Mouse (Mus musculus) WW6 (cell line): ENCODE measurements around the gene Brca1.
A peak's percentile ranks its signal among the peaks of the same experiment; 100 is the strongest.
"Not testable (repeated sequence)": the region's sequence is repeated elsewhere in the genome, so short reads cannot be mapped to it uniquely, and the experiment has no call there.

Experiments used
- DNase-seq: peaks from one replicate; pipeline ENCODE4 v3.0.0-alpha.2; 2013; ENCODE audit warnings: low read depth, low spot score

Brca1 gene

DNA sequence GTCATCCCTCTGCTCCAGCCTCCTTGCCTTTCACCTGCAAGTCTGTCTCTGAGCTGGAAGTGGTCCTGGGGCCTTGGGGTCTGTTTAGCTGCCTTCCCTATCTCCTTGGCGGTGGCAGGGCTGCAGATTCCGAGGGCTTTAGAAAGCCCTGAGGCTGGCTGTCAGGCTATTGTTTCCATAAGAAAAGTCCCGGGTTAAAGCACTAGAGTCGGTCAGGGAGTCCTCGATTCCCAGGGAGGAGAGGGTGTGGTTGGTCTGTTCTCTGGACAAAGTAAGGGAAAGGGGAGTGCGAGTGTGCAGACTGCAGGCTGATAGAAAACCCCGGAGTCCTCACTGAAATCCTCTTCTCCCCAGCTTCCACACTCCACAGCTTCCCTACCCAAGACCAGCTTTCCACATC is 81.5 kb downstream of the Brca1 start:
- no peak for DNase-seq

- no peak for DNase-seq
Observed at GRCm38 (mm10) chr11:101469155-101469554, 82.6 kb downstream of the Brca1 start.

DNA sequence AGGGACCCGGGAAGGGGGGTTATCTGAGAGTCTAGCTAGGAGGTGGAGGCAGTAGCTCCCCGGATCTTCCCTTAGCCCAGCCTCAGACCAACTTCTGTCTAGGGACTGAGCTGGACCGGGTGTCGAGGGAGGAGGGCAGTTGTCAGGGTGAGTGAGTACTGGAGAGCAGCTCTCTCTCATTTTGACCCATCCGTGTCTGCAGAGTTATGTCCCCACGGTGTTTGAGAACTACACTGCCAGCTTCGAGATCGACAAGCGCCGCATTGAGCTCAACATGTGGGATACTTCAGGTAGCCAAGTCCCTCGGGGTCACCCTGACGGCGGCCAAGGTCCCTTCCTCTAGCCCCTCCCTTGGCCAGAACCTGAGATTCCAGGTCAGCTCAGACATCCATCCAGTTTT is 83.0 kb downstream of the Brca1 start:
- DNase-seq, result no peak

DNA sequence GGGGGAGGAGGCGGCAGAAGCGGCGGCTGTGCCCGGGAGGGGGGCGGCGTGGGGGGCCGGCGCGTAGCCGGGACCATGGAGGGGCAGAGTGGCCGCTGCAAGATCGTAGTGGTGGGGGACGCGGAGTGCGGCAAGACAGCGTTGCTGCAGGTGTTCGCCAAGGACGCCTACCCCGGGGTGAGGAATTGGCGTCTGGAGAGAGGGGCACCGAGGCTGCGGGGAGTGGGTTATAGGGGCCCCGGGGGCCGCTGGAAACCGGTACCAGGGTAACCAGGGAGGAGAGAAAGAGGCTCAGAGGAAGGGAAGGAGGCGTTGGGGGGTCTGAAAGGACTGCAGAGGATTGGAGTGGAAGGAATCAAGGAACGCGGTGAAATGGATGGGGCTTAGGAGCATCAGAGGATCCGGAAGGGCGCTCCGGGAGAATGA is 83.5 kb downstream of the Brca1 start:
- DNase-seq, result no peak

GRCm38 (mm10) chr11:101467477-101468262 is 84.1 kb downstream of the Brca1 start:
- DNase-seq, result no peak

- DNase-seq, result not testable (repeated sequence)
Observed at GRCm38 (mm10) chr11:101466552-101466950, 85.2 kb downstream of the Brca1 start.

DNA sequence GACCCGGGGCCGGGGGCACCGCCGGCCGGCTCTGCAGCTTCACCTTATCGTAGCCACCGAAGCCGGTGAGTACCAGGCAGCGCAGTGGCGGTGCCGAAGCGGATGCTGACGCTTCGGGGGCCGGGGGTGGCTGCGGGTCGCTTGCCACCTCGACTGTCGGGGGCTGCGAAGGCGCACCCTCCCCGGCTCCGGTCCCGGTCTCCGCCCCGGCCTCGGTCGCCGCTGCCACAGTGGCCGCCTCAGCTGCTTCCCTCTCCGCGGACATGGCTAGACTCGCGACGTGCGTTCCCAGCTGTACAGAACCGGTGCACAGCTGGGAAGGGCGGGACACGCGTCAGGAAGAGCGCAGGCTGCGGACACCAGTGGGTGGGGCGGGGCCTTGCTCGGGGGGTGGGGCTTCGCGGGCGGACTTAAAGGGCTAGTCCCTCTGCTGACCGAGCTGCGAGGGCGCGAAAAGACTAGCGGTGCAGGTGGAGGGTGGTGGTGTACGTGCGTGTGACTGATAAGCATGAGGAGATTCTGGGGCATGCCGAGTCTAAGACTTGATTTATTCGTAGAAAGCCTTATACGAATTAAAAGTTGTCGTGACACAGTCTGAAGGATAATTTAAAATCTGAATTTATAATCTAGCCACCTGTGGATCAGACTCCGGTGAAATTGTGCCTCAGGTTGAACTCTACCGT is 85.7 kb downstream of the Brca1 start, which contains the start of gene Vat1:
Gene Vat1 (minus strand): TSS at position 362 of the 683 bp plus-strand sequence.
- no peak for DNase-seq

GRCm38 (mm10) chr11:101465101-101465868 is 86.5 kb downstream of the Brca1 start:
- DNase-seq, result peak; percentile 85

DNA sequence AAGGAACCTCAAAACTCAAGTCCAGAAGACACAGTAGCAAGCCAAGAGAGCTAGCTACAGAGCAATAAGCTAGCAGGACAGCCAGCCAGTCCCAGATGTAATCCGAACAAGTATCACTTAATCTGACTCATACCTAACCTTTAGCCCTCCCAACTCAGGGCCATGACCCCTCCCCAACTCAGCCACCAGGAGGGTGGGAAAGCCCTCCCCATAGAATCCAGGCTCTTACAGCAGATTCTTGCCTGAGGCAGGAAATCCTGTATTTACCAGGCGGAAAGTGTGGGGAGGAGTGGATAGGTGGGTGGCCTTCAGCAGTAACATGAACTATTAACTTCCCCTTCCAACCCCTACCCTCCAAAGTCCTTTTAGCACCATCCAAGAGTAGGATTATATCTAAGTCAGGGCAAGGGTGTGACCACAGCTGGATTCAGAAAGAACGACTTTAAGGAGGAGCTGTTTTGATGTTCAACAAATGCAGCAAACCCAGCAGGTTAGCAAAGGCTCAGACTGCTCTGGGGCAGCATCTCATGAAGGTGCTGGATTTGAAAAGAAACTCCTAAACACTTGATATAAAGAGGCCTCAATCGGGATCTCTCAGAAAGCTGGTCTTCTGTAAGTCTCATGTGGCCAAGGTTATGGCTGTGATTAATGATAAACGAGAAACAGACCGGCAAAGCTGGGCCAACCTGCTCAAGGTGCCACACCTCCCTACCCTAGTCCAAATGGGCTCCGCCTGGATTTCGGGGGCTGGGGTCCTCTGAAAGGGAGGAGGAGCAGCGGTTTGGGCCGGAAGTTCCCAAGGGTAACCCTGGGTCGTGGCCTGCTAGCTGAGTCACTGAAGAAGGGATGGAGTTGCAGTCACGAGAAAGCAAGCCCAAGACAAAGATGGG is 87.3 kb downstream of the Brca1 start, which contains the start of gene Rnd2:
Gene Rnd2 (plus strand): TSS at position 789 of the 890 bp plus-strand sequence.
- no peak for DNase-seq

- DNase-seq, result no peak
Observed at GRCm38 (mm10) chr11:101462583-101463440, 88.9 kb downstream of the Brca1 start.

GRCm38 (mm10) chr11:101462141-101462540 is 89.6 kb downstream of the Brca1 start:
- DNase-seq, result no peak

DNA sequence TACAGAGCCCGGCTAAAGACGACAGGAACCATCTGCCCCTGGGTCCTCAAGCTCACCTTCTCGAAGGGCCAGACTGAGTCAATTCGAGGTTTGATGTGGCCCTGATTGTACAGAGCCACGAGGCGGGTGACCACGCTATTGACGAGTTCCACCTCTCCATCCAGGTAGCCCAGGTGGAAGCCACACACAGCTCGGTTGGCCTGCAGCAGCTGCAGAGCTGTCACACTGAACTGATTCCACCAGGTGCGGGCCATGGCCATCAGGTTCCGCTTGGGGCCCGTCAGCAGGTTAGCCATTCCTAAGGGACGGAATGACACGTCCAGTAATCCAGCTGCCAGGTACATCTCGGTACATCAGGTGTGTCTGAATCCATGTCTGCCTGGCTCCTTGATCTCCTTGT is 91.4 kb downstream of the Brca1 start:
- DNase-seq, result no peak

DNA sequence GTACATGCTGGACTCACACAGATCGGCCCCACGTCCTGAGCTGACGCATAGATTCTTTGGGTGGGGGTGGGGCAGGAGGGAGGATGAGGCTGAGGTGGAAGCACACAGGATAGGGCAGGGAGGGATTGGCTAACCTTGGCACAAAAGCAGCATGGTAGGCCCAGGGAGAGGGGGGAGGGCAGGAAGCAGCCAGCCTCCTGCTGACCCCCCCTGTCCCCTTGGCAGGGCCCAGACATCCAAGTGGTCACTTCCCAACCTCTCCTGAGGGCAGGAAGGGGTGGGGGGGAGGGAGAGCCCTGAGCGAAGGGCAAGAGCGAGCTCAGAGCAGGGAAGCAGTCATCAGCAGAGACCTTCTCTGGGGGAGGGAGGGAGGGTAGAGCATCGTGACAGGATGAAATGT is 92.0 kb downstream of the Brca1 start:
- DNase-seq, result no peak

DNA sequence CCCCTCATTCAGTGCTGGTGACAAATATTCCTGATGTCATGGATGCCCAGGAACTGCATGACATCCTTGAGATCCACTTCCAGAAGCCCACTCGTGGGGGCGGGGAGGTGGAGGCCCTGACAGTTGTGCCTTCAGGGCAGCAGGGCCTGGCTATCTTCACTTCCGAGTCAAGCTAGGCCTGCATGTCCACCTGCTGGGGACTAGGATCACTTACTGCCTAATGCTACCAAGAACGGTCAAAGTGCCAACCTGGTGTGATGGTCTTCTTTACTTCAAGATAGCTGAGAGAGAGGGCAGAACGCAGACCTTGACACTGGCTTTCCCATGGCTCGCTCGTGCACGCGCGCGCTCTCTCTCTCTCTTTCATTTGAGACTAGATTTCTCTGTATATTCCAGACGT is 93.5 kb downstream of the Brca1 start:
- DNase-seq, result no peak

DNA sequence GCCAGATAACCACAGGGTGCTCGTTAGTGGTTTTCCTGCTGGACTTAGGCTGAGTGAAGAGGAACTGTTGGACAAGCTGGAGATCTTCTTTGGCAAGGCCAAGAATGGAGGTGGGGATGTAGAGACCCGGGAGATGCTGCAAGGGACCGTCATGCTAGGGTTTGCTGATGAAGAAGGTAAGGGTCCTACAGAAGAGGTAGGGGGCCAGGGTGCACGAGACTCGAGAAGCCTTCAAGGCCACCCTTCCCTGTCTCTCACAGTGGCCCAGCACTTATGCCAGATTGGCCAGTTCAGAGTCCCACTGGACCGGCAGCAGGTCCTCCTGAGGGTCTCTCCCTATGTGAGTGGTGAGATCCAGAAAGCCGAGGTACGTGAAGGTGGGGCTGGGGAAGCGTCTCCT is 94.1 kb downstream of the Brca1 start:
- no peak for DNase-seq

GRCm38 (mm10) chr11:101455627-101456026 is 96.1 kb downstream of the Brca1 start:
- DNase-seq, result no peak

GRCm38 (mm10) chr11:101454702-101455101 is 97.1 kb downstream of the Brca1 start:
- no peak for DNase-seq

DNA sequence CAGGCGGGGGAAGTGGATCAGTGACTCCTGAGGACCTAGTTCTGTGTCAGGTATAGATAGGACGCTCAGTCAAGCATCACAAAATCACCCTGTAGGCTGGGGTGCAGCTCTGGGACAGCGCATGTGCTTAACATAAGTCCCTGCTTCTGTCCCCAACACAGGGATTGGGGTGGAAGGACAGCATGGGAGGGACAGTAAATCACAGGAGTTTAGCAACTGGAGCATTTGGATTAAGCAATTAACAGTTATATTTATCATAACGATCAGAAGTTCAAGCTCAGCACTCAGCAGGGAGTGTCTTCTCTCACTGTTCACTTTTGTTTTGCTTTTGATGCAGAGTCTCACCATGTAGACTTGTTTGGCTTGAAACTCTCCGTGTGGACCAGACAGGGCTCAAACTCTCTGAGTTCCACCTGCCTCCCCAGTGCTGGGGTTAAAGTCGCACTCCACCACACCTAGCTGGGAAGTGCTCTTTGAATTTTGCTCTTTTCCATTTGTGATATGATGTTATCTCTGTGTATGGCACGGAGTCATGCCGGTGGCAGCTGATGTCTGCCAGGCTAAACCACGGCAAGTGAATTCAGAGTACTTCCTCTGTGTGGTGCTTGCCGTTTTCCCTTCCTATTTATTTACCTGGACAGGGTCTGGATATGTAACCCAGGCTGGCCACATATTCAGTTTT is 99.5 kb downstream of the Brca1 start:
- no peak for DNase-seq

- DNase-seq, result no peak
Observed at GRCm38 (mm10) chr11:101451536-101451935, 100.2 kb downstream of the Brca1 start.

GRCm38 (mm10) chr11:101450394-101450793 is 101.4 kb downstream of the Brca1 start:
- DNase-seq, result no peak
